In the genomic region with DNA sequence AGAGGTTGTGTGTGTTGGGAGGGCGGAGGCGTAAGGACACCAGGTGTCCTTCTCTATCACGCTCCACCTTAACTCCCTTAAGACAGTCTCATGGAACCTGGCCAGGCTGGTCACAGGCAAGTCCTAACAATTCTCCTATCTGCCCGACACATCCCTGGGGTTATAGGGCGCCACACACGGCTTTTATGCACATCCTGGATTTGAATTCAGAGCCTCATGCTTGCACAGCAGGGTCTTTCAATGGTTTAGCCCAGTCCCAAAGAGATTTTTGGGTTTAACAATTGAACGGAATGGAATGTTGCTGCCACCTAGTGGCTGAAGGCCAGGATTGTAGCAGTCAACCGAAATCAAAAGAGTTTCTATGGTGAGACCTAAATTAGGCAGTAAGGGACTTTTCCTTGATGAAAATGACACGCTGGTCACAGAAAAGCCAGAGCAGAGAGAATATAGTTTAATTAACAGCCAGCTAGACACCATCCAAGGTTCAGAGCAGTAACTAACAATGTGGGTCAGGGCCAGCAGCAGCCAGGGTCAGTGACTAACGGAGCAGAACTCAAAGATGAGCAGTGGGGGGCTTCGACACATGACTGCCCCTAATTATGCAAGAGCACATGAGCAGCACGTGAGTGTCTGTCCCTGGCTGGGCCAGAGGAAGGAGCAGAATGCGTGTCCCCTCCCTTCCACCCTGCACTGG, we compare ENCODE assay signal across 8 mouse cellular contexts. TPM values are rescaled to one million over a fixed set of nuclear protein-coding genes. Genes with fewer than 3 reads are reported as not detected.
DNase-seq lines count a peak whose midpoint lies in the region; ATAC-seq and TF ChIP-seq lines count a peak whose summit lies in the region.

No protein-coding gene starts in this region.

- peaks cover 6% of the 10 kb centered on the region; the same call in 1 of the 2 replicates for H3K4me1 ChIP-seq in forebrain, embryonic 13.5 days
- no peaks in the 10 kb centered on the region for H3K4me1 ChIP-seq in lung, embryonic 14.5 days (ENCODE audit: insufficient read depth)
- H3K4me1 ChIP-seq in olfactory bulb, adult 2 months (ENCODE audit: control insufficient read depth, insufficient read depth, low read length) = no peaks in the 10 kb centered on the region

- DNase-seq in Muller cell, postnatal 12 days (ENCODE audit: inconsistent ontology term) = peak; percentile 85
- DNase-seq in heart, postnatal 14 days = peak; percentile 65 to 79
- DNase-seq in layer of hippocampus, adult 11-12 months (ENCODE audit: low spot score) = peak; percentile 66
- peak; percentile 92 for DNase-seq in lung, embryonic 14.5 days
- peak; percentile 57 for DNase-seq in urinary bladder, postnatal 25 days (ENCODE audit: low spot score)

- H3K4me2 ChIP-seq in forebrain, embryonic 13.5 days = peak overlapping the region; percentile 37
- peak overlapping the region; percentile 5; the same call in 1 of the 2 replicates for H3K4me2 ChIP-seq in lung, embryonic 14.5 days

- peak; percentile 59 for ATAC-seq in cerebellum, adult (ENCODE audit: insufficient number of reproducible peaks, low FRiP score, low TSS enrichment)
- ATAC-seq in forebrain, embryonic 13.5 days = peak; percentile 76
- ATAC-seq in lung, embryonic 14.5 days (ENCODE audit: insufficient read depth) = peak; percentile 68

- H3K36me3 ChIP-seq in forebrain, embryonic 13.5 days (ENCODE audit: poor library complexity, severe bottlenecking) = no peaks in the 10 kb centered on the region
- no peaks in the 10 kb centered on the region for H3K36me3 ChIP-seq in lung, embryonic 14.5 days (ENCODE audit: insufficient read depth)

- H3K4me3 ChIP-seq in forebrain, embryonic 13.5 days = no peak overlapping the region
- no peak overlapping the region for H3K4me3 ChIP-seq in lung, embryonic 14.5 days (ENCODE audit: low read depth, low read length)
- no peak overlapping the region; the same call in 1 of the 2 replicates for H3K4me3 ChIP-seq in olfactory bulb, adult 2 months (ENCODE audit: insufficient read depth, low read depth, low read length)

- TF ChIP-seq POLR2A in olfactory bulb, adult 2 months (IDR thresholded peaks at IDR 0.05; ENCODE audit: insufficient read depth, low read depth, low read length) = no peak

- 10% methylated on average over 13 of the region's 13 CpGs for WGBS in forebrain, embryonic 13.5 days
- WGBS in lung, embryonic 14.5 days = 21% methylated on average over 13 of the region's 13 CpGs
- 11% methylated on average over 13 of the region's 13 CpGs for WGBS in olfactory bulb, adult 2 months

- H3K9me3 ChIP-seq in forebrain, embryonic 13.5 days (replicated peaks) = no peaks in the 10 kb centered on the region
- no peaks in the 10 kb centered on the region for H3K9me3 ChIP-seq in lung, embryonic 14.5 days (ENCODE audit: low read depth, low read length)

- no peak overlapping the region for H3K9ac ChIP-seq in forebrain, embryonic 13.5 days
- no peak overlapping the region for H3K9ac ChIP-seq in lung, embryonic 14.5 days

- peak; percentile 81 for TF ChIP-seq CTCF in lung, embryonic 14.5 days (IDR thresholded peaks at IDR 0.05; ENCODE audit: low read depth)
- TF ChIP-seq CTCF in olfactory bulb, adult 2 months (IDR thresholded peaks at IDR 0.05; ENCODE audit: insufficient read depth, low read depth, low read length) = peak; percentile 28; the same call in 1 of the 2 replicates

- H3K27ac ChIP-seq in forebrain, embryonic 13.5 days = no peak overlapping the region
- no peak overlapping the region for H3K27ac ChIP-seq in lung, embryonic 14.5 days (ENCODE audit: low read depth)
- H3K27ac ChIP-seq in olfactory bulb, adult 2 months (ENCODE audit: insufficient read depth, low read depth, low read length) = no peak overlapping the region

- intact Hi-C loops in heart, postnatal 14 days (cut with DNase I) = loop anchor here (2.0 to 10.0 kb wide), 2 partner anchors 91 to 319 kb away; no protein-coding TSS in a partner anchor

- no peaks in the 10 kb centered on the region for H3K27me3 ChIP-seq in forebrain, embryonic 13.5 days
- no peaks in the 10 kb centered on the region for H3K27me3 ChIP-seq in lung, embryonic 14.5 days (ENCODE audit: insufficient read depth, low read length)

RNA-seq across cellular contexts. Expression of a gene that starts 13.9 kb away (rescaled TPM):
- polyA plus RNA-seq in forebrain, embryonic 13.5 days (2015; fragmentation: Nextera tagmentation; extraction: Ambion mirVana) = 3.4 and 4.2 TPM in 2 replicates
- 10 to 100 TPM; 10.4 to 12.0 TPM for total RNA-seq in heart, postnatal 14 days (2021)
- polyA plus RNA-seq in lung, embryonic 14.5 days (2014; fragmentation: Nextera tagmentation; extraction: Ambion mirVana) = 2.5 and 3.4 TPM in 2 replicates
- polyA plus RNA-seq in olfactory bulb, adult 2 months (2012; ENCODE audit: insufficient read depth, insufficient read length, low replicate concordance, missing spikeins) = not detected in 2 replicates

RNA-seq across cellular contexts. Expression of a gene that starts 38.3 kb away (rescaled TPM):
- 12.4 and 12.6 TPM in 2 replicates for polyA plus RNA-seq in forebrain, embryonic 13.5 days (2015; fragmentation: Nextera tagmentation; extraction: Ambion mirVana)
- 10 to 100 TPM; 11.1 to 11.7 TPM for total RNA-seq in heart, postnatal 14 days (2021)
- polyA plus RNA-seq in lung, embryonic 14.5 days (2014; fragmentation: Nextera tagmentation; extraction: Ambion mirVana) = 8.9 and 9.7 TPM in 2 replicates
- polyA plus RNA-seq in olfactory bulb, adult 2 months (2012; ENCODE audit: insufficient read depth, insufficient read length, low replicate concordance, missing spikeins) = not detected in 2 replicates
